Mouse (Mus musculus) granulocyte monocyte progenitor cell, adult 5-6 weeks (primary cell): ENCODE data around the gene Mesp1. TPM values are rescaled to one million over a fixed set of nuclear protein-coding genes. Genes with fewer than 3 reads are reported as not detected.

Experiments
- ATAC-seq: replicated peaks from 2 replicates; pipeline ENCODE4 v1.8.0; 2016; ENCODE audit warnings: mild to moderate bottlenecking, moderate TSS enrichment, inconsistent platforms; ENCODE audit not compliant: poor library complexity, severe bottlenecking
- total RNA-seq, 2 experiments: library from RNA; stranded (forward) in 1 of 2; stranded (reverse) in 1 of 2; fragments of 200-712, 200-1000 nt in 1 of 2; fragments of >200 nt in 1 of 2; fragmentation: Nextera tagmentation in 1 of 2; gene quantifications; 2 replicates each; pipeline ENCODE4 v1.2.3; 2014 to 2017

Mesp1 gene
- total RNA-seq (2014; fragmentation: Nextera tagmentation) (not detected in 2 replicates), total RNA-seq (2017) (not detected in 2 replicates)

GRCm38 (mm10) chr7:79793688-79794087 is at the start of gene Mesp1:
Mesp1 (minus strand) TSS chr7:79793788.
- ATAC-seq: no peak

GRCm38 (mm10) chr7:79842163-79842562 is 48.6 kb upstream of the Mesp1 start:
- ATAC-seq: no peak

GRCm38 (mm10) chr7:79837247-79837646 is 43.7 kb upstream of the Mesp1 start:
- ATAC-seq: no peak

GRCm38 (mm10) chr7:79835196-79835595 is 41.6 kb upstream of the Mesp1 start:
- no peak for ATAC-seq

DNA sequence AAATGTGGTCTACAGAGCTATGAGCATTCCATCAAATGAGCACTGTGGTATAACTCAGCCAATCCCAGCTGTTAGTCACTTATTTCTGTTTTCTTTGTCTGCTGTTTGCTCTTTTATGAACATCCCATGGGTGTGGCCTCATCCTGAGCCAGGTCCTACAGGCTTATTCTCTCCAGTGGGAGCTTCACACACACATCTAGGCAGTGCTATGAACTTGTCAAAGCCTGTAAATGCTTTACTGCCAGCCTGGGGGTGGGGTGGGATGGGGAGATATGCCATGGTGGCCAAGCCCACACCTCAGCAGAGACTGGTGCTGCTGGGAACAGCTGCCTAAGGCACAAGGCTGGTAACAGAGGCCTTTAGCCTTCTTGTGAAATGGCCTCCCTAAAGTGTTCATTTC is 39.4 kb upstream of the Mesp1 start:
- ATAC-seq: no peak

GRCm38 (mm10) chr7:79831585-79831984 is 38.0 kb upstream of the Mesp1 start:
- no peak for ATAC-seq

DNA sequence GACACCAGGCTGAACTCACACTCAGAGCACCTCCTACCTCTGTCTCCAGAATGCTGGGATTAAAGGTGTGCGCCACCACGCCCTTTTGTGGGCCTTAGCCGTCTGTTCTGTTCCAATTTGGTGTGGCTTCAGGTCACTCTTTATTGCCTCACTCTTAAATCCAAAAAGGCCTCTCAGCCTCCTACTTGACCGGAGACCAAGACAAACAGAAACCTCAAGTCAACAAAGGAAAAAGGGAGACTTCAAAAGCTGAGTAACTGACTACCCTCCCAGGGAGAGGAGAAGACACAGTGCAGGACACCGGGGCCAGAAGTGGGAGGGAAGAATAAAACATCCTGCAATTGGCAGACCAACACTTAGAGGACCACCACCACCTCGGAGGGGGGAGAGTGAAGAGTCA is 37.6 kb upstream of the Mesp1 start:
- no peak for ATAC-seq

DNA sequence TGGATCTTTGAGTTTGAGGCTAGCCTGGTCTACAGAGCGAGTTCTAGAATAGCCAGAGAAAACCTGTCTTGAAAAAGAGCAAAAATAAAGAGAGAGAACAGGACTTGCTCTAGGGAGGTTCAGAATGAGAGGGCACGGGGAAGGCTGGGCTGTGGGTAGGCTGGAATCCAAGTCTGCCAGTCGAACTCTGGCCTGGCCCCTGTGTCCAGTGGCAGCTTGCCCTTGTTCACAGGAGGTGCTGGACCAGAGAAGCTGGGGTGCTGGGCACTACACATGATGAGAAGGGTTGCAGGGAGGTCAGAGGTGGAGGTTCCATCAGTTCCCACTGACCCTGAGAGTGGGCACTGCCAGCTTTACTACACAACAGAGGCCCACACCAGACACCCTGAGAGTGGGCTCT is 34.8 kb upstream of the Mesp1 start:
- no peak for ATAC-seq

- ATAC-seq: 0 out of 2 replicates have a peak, but pooled peaks have one; percentile 25
Observed at GRCm38 (mm10) chr7:79822092-79822695, 28.6 kb upstream of the Mesp1 start.

- no peak for ATAC-seq
Observed at GRCm38 (mm10) chr7:79819996-79820395, 26.4 kb upstream of the Mesp1 start.

GRCm38 (mm10) chr7:79819515-79819914 is 25.9 kb upstream of the Mesp1 start:
- ATAC-seq: no peak

- ATAC-seq: no peak
Observed at GRCm38 (mm10) chr7:79818321-79818720, 24.7 kb upstream of the Mesp1 start.

- no peak for ATAC-seq
Observed at GRCm38 (mm10) chr7:79813409-79813808, 19.8 kb upstream of the Mesp1 start.

GRCm38 (mm10) chr7:79810611-79811506 is 17.3 kb upstream of the Mesp1 start, which contains the start of gene Mesp2:
Mesp2 (plus strand) TSS chr7:79810727.
- peak; percentile 76 for ATAC-seq

DNA sequence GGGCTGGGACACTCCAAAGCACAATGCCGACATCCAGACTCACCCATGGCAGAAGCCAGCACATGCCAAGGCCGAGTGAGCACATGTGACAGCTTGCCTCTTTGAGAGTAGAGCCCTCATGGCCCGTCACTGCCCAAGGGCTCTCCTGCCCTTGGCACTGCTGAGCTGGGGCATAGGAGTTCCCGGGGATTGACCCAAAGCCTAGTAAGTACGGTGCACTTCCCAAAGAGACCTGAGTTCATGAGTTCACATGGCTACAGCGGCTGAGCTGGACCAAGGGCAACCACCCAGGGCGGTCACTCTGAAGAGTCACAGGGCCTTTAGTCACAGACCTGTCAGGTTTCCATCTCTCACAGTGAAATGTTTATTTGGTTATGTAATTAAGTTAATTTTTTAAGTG is 15.0 kb upstream of the Mesp1 start:
- ATAC-seq: no peak

- no peak for ATAC-seq
Observed at GRCm38 (mm10) chr7:79803887-79804286, 10.3 kb upstream of the Mesp1 start.

GRCm38 (mm10) chr7:79802037-79802436 is 8.4 kb upstream of the Mesp1 start:
- ATAC-seq: no peak

DNA sequence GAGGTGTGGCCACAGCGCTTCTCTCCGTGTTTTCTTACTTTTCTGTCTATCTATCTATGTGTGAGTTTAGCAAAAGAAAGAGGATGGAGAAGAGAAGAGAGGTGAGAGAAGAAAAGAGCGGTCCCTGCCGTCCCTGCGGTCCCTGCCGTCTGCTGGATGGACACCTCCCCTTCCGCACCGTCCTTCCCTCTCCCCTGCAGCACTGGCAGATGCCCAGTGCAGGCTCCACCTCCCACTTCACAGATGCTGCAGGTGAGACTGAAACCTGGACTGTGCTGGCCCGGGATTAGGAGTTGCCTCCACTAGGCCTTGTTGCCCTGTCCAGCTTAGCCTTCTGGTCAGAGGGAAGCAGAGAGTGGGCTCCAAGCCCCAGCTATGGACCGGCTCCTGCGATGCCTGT is 7.8 kb upstream of the Mesp1 start:
- no peak for ATAC-seq

DNA sequence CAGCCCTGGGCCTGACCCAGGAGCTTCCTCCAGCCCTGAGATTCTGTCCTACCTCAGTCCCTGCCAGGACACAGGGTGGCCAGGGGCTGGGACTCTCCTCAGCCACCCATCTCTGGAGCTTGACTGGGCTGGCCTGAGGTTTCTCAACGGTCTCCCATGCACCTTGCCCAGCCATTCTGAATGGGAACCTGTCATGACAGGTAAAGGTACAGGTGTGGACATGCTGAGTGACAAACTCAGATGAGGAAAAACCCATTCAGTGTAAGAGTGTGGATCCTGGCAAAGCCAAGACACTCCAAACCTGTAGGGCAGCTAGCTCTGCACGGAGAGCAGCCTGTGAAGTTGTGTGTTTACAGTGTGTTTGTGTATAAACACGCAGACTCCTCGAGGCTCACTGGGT is 6.7 kb upstream of the Mesp1 start:
- no peak for ATAC-seq

DNA sequence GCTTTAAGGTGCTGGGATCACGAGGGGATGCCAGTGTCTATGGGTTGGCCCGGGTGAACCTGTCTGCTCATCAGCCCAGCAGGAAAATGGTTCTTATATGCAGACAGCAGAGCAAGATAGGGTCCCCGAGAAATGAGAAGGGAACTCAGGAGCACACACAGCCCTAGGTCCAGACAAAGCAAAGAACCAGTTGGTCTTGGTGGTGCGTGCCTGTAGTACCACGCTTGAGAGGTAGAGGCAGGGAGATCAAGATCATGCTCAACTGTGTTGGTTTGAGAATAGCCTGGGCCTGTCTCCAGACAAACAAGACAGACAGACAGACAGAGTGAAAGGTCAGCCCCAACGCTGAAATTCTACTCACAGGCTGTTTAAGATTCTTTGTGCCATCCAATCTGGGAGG is 5.9 kb upstream of the Mesp1 start:
- no peak for ATAC-seq

DNA sequence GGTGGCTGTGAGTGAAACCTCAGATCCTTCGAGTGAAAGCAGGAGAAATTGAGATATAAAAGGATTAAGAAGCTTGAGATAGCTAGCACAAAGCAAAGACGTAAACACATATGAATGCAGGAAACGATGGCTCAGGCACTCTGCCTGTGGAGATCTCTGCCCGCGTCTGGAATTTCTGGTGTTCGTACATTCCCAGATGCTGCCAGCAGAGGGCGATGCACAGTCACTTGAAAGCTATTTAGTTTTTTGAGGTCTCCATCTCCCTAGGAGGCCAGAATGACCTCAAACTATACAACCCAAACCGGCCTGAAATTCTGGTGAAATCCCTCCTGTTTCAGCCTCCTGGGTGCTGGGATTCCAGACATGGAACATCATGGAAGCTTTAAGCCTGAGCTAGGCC is 5.5 kb upstream of the Mesp1 start:
- peak; percentile 51; the same call in 1 of the 2 replicates for ATAC-seq

- no peak for ATAC-seq
Observed at GRCm38 (mm10) chr7:79798606-79799005, 5.0 kb upstream of the Mesp1 start.
